Mouse (Mus musculus): ENCODE measurements around the gene Ccdc88c. TPM values are rescaled to one million over a fixed set of nuclear protein-coding genes. Genes with fewer than 3 reads are reported as not detected.

The Ccdc88c gene
- polyA plus RNA-seq, 1 experiment from 2014 or later = 9.4 TPM

DNA sequence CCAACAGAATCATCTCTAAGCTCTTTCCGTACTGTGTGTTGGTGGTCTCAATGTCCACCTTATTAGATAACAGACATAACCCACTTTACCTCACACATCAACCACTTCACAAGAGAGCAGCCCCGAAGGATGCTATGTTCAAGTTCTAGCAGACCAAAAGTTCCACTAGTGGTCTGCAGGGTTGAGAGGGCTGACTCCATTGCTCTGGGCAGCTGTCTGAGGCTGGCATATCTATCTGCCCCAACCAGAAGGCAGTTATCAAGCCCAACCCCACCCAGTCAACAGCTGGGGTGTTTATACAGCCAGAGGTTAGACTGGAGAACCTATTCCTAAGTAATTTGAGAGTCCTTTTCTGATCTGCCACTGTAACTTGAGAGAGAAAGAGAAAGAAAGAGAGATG lies 72.8 kb downstream of the Ccdc88c start:
- peak; percentile 85 for ATAC-seq (ENCODE audit: insufficient read depth, low FRiP score, low read depth)

DNA sequence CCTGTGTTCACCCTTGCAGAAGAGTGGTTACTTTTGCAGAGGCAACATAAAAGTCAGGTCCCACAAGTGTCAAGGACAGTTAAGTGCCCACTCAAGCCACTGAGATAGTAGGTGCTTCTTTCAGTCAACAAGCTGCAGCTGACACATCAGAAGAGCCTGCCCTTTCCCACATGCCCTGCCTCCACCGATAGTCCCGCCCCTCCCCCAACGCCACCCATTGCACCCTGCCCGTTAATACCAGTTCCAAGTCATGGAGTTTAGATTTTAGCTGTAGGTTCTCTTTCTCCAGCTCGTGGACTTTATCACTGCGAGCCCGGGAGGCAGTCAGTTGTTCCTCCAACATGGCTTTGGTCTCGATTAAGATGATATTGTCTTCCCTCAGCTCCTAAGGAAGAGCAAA lies 74.9 kb downstream of the Ccdc88c start:
- Histone ChIP-seq H3K4me1 (peaks cover 25% of the 10 kb centered on the region), H3K4me3 (replicated peaks) (no peak overlapping the region), H3K27me3 (replicated peaks) (no peaks in the 10 kb centered on the region), H3K9ac (no peak overlapping the region), H3K27ac (no peak overlapping the region), H3K36me3 (no peaks in the 10 kb centered on the region), H3K4me2 (no peak overlapping the region), H3K9me3 (no peaks in the 10 kb centered on the region)
- WGBS = 76% methylated on average over 8 of the region's 8 CpGs
- ATAC-seq (ENCODE audit: insufficient read depth, low FRiP score, low read depth) = no peak

More for the DNA sequence above, 72.8 kb downstream of the Ccdc88c start:
- Histone ChIP-seq H3K4me3 (replicated peaks) (no peak overlapping the region), H3K4me1 (peaks cover 25% of the 10 kb centered on the region), H3K9ac (no peak overlapping the region), H3K4me2 (no peak overlapping the region), H3K27me3 (replicated peaks) (no peaks in the 10 kb centered on the region), H3K27ac (no peak overlapping the region), H3K36me3 (no peaks in the 10 kb centered on the region), H3K9me3 (no peaks in the 10 kb centered on the region)
- 87% methylated on average over 2 of the region's 2 CpGs for WGBS

DNA sequence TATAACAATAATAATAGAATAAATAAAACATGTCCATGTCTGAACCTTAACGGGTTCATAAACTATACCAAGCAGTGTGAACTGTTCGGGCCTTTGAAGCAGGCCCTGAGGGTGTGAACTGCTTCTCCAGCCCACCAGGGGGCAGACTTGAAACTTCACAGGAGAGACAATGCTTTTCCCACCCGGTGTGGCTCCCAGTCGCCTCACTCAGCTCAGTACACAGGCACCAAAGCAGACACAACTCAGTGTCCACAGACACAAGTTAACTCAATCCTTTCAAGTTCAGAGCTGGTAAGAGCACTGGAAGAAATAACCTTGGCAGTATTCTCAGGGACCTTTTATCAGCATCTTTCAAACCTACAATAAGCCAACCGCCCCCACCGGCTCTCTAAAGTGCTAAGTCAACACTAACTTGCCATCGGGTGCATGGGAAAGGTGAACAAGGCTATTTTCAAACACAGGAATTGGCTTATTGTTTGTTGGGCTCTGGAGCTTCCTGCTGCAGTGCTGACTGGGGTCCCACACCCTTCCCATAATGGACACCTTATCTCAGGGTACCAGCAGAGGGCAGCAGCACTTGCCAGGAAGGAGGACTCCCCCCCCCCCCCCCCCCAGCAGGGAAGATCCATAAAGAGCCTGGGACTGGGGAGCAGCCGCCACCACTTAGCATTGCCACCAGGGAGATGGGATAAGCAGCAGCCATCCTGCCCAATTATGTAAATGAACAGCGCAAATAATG lies 76.5 kb downstream of the Ccdc88c start:
- H3K9ac ChIP-seq = no peak overlapping the region
- no peaks in the 10 kb centered on the region for H3K27me3 ChIP-seq (replicated peaks)
- WGBS = 28% methylated on average over 9 of the region's 9 CpGs
- no peaks in the 10 kb centered on the region for H3K36me3 ChIP-seq
- H3K9me3 ChIP-seq = no peaks in the 10 kb centered on the region
- peak overlapping the region; percentile 59 for H3K27ac ChIP-seq
- H3K4me2 ChIP-seq = peak overlapping the region; percentile 25
- ATAC-seq (ENCODE audit: insufficient read depth, low FRiP score, low read depth) = peak; percentile 71
- H3K4me3 ChIP-seq (replicated peaks) = no peak overlapping the region
- H3K4me1 ChIP-seq = 0 out of 2 replicates have a peak, but pooled peaks cover 12% of the 10 kb centered on the region

DNA sequence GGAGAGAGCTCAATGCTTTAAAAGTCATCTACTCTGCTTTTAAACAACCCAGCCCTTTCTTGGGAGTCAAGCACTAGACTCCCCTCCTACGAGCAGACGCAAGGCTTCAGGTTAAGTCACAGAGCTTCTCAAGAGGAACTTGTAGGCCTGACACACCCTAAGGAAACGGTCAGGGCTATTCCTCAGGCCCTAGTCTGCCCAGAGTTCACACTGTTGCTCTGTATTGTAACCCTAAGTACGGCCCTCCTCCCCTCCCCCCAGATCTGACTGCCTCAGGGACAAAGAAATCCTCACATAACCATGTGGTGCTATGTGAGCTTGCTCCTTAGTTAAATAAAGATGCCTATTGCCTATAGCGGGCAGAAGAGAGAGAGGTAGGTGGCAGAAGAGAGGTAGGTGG lies 79.7 kb downstream of the Ccdc88c start:
- Histone ChIP-seq H3K27me3 (replicated peaks) (no peaks in the 10 kb centered on the region), H3K9ac (no peak overlapping the region), H3K36me3 (peaks cover 10% of the 10 kb centered on the region), H3K4me2 (no peak overlapping the region), H3K27ac (no peak overlapping the region), H3K4me3 (replicated peaks) (no peak overlapping the region), H3K9me3 (no peaks in the 10 kb centered on the region), H3K4me1 (0 out of 2 replicates have a peak, but pooled peaks cover 2% of the 10 kb centered on the region)
- WGBS = 72% methylated on average over 5 of the region's 5 CpGs
- ATAC-seq (ENCODE audit: insufficient read depth, low FRiP score, low read depth) = no peak

DNA sequence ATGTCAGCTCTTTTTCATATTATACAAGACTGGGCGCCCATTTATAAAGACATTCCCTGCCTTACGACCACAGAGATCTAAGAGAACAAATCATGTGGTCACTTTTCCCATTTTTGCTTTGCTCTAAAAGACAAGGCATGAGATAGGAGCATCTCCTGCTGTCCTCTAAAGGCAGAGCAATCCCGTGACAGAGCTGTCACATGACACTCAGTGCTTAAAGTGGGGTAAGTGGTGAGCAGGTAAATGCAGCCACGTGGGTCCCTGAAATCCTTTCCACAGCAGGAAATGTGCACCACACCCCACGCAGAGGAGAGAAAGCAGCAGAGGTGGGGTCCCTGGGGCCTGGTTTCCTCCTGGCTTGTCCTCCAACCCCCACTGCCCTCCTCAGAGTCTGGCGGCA lies 80.8 kb downstream of the Ccdc88c start:
- no peaks in the 10 kb centered on the region for H3K9me3 ChIP-seq
- 0 out of 2 replicates have a peak, but pooled peaks cover 2% of the 10 kb centered on the region for H3K4me1 ChIP-seq
- no peak overlapping the region for H3K4me2 ChIP-seq
- H3K9ac ChIP-seq = no peak overlapping the region
- WGBS = 81% methylated on average over 6 of the region's 6 CpGs
- H3K4me3 ChIP-seq (replicated peaks) = no peak overlapping the region
- no peak for ATAC-seq (ENCODE audit: insufficient read depth, low FRiP score, low read depth)
- H3K36me3 ChIP-seq = peaks cover 10% of the 10 kb centered on the region
- no peaks in the 10 kb centered on the region for H3K27me3 ChIP-seq (replicated peaks)
- no peak overlapping the region for H3K27ac ChIP-seq

DNA sequence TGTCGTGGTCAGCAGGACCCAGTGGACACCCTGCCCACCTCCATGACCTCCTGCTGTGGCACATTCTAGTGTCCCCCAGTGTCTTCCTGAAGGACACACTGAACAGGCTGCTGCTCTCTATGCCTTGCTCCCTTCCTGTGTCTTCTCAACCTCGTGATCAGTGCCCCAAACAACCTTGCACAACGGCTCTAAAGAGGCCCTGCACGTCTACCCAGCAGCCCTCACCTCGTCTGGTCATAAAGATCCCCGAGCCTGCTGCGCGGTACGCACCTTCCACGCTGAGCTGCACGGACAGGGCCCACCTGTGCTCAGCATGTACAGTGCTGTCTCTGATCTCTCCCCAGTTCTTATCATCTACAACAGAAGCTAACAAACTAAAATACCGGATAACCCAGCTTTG lies 82.9 kb downstream of the Ccdc88c start:
- Histone ChIP-seq H3K4me3 (replicated peaks) (no peak overlapping the region), H3K9me3 (no peaks in the 10 kb centered on the region), H3K4me2 (no peak overlapping the region), H3K27ac (no peak overlapping the region), H3K9ac (no peak overlapping the region), H3K36me3 (peaks cover 10% of the 10 kb centered on the region), H3K4me1 (no peaks in the 10 kb centered on the region), H3K27me3 (replicated peaks) (no peaks in the 10 kb centered on the region)
- WGBS = 80% methylated on average over 12 of the region's 12 CpGs
- ATAC-seq (ENCODE audit: insufficient read depth, low FRiP score, low read depth) = no peak

DNA sequence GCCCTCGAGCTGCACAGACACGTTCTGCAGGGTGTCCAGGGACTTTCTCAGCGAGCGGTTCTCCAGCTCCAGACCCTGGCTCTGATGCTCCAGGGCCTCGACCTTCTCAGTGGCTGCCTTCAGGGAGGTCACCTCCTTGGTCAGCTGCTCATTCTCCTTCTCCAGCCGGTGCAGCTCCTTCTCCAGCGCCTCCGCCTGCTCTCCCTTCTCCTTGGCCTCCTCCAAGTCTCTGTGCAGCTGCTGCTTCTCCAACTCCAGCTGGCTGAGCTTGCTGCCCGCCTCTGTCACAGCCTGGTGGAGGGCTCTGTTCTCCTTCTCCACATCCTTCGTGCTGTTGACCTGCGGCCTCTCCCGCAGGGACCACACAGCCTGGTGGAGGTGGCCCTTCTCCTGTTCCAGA lies 83.4 kb downstream of the Ccdc88c start:
- Histone ChIP-seq H3K27ac (no peak overlapping the region), H3K4me1 (no peaks in the 10 kb centered on the region), H3K9me3 (no peaks in the 10 kb centered on the region), H3K4me2 (no peak overlapping the region), H3K27me3 (replicated peaks) (no peaks in the 10 kb centered on the region), H3K4me3 (replicated peaks) (no peak overlapping the region), H3K9ac (no peak overlapping the region), H3K36me3 (peaks cover 10% of the 10 kb centered on the region)
- WGBS = 73% methylated on average over 12 of the region's 12 CpGs
- ATAC-seq (ENCODE audit: insufficient read depth, low FRiP score, low read depth) = no peak

DNA sequence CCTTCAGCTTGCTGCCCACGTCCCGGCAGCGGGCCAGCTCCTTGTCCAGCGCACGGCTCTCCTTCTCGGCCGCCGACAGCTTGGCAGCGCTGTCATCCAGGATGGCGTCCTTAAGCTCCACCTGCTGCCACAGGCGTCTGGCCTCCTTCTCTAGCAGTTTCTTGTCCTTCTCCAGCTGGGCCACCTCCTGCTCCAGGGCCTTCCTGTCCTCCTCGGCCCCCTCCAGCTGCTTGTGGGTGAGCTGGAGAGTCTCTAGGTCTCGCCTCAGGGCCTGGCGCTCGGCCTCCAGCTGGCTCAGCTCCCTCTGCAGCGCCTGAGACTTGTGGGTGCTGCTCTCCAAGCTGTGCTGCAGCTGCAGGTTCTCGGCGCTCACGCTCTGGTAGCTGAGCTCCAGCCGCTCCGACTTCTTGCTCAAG lies 83.9 kb downstream of the Ccdc88c start:
- H3K27ac ChIP-seq = no peak overlapping the region
- no peak overlapping the region for H3K4me2 ChIP-seq
- no peak overlapping the region for H3K4me3 ChIP-seq (replicated peaks)
- 83% methylated on average over 21 of the region's 21 CpGs for WGBS
- H3K9ac ChIP-seq = no peak overlapping the region
- H3K36me3 ChIP-seq = peaks cover 10% of the 10 kb centered on the region
- no peaks in the 10 kb centered on the region for H3K9me3 ChIP-seq
- H3K27me3 ChIP-seq (replicated peaks) = no peaks in the 10 kb centered on the region
- no peaks in the 10 kb centered on the region for H3K4me1 ChIP-seq
- ATAC-seq (ENCODE audit: insufficient read depth, low FRiP score, low read depth) = no peak

DNA sequence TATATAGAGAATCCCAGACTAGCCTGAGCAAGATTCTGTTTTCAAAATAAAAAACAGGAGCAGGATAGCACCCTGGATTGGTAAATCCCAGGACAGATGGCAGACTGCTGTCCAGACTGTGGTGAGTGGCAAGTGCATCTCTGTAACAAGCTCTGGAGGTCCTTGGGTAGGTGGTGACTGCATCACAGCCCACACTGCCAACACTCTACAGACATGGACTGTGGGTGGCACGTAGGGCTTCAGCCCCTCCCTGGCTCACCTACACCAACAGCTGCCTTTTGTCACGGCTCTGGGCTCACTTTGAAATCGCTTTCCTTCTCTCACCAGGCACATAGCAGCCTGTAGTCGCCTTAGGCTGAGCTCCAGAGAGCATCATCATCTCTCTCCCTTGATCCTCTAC lies 85.7 kb downstream of the Ccdc88c start:
- Histone ChIP-seq H3K9me3 (no peaks in the 10 kb centered on the region), H3K9ac (no peak overlapping the region), H3K4me2 (no peak overlapping the region), H3K27me3 (replicated peaks) (no peaks in the 10 kb centered on the region), H3K36me3 (peaks cover 10% of the 10 kb centered on the region), H3K4me3 (replicated peaks) (no peak overlapping the region), H3K27ac (no peak overlapping the region), H3K4me1 (no peaks in the 10 kb centered on the region)
- 61% methylated on average over 4 of the region's 4 CpGs for WGBS
- no peak for ATAC-seq (ENCODE audit: insufficient read depth, low FRiP score, low read depth)

DNA sequence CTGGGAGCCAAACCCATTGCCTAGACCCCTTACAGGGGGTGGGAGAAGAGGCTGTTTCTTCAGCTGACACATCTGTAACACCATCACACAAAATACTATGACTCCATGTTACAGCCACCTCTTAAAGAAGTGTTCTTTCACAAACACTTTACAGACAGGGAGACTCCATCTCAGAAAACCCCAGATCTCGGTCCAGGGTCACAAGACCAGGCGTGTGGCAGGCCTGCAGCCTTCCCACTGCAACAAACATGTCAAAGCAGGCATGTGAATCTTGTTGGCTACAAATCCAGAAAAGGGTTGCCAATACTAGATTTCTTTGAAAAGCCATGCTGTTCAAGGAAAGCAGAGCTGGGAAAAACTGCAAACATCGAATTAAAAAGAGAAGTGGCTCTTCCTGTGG lies 87.5 kb downstream of the Ccdc88c start:
- ATAC-seq (ENCODE audit: insufficient read depth, low FRiP score, low read depth) = no peak
- H3K27ac ChIP-seq = no peak overlapping the region
- H3K36me3 ChIP-seq = peaks cover under 1% of the 10 kb centered on the region
- no peak overlapping the region for H3K4me3 ChIP-seq (replicated peaks)
- peaks cover 6% of the 10 kb centered on the region; the same call in 1 of the 2 replicates for H3K4me1 ChIP-seq
- H3K9me3 ChIP-seq = no peaks in the 10 kb centered on the region
- no peak overlapping the region for H3K9ac ChIP-seq
- no peak overlapping the region for H3K4me2 ChIP-seq
- WGBS = 80% methylated on average over 3 of the region's 3 CpGs
- no peaks in the 10 kb centered on the region for H3K27me3 ChIP-seq (replicated peaks)

DNA sequence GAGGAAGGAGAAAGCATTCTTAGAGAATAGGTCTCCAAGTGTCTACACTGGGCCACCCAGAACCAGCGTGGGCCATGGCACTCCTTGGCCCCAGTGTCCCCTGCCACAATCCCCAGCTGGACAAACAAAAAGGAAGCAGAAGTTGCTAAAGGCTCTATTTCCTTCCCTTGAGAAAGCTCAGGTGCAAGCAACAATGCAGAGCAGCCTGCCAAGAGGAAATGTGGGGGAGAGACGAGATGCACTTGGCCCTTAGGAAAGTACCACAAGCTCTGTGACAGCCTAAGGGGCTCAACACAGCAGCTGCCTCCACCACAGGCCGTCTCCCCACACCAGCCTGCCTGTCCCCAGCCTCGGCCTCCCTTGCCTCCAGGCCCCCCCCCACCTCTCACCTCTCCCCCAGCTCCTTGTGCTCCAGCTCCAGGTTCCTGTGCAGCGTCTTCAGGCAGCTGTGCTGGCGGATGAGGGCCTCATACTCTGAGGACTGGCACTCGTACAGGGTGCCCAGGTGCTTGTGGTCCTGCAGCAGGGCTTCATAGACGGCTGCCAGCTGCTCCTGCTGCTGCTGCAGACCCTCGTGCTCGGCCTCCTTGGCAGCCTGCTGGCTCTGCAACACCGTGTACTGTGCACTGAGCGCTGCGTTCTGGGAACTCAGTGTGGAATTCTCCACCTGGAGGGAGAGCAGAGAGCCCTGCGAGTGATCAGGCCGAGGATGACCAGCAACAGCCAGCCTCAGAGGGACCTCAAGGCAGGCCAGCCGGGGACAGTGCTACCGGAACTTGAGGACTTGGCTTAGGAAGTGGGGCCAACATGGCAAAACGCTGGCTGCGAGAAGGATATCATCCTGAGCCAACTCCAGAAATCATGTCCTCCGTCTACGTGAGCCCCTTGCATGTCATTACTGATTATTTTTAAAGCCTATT lies 91.2 kb downstream of the Ccdc88c start:
- 66% methylated on average over 21 of the region's 21 CpGs for WGBS
- Histone ChIP-seq H3K27ac (peak overlapping the region; percentile 71), H3K4me1 (peaks cover 6% of the 10 kb centered on the region; the same call in 1 of the 2 replicates), H3K4me2 (no peak overlapping the region), H3K9ac (no peak overlapping the region), H3K27me3 (replicated peaks) (no peaks in the 10 kb centered on the region), H3K9me3 (no peaks in the 10 kb centered on the region), H3K4me3 (replicated peaks) (no peak overlapping the region), H3K36me3 (no peaks in the 10 kb centered on the region; the same call in 1 of the 2 replicates)
- ATAC-seq (ENCODE audit: insufficient read depth, low FRiP score, low read depth) = no peak; the same call in 1 of the 2 replicates

DNA sequence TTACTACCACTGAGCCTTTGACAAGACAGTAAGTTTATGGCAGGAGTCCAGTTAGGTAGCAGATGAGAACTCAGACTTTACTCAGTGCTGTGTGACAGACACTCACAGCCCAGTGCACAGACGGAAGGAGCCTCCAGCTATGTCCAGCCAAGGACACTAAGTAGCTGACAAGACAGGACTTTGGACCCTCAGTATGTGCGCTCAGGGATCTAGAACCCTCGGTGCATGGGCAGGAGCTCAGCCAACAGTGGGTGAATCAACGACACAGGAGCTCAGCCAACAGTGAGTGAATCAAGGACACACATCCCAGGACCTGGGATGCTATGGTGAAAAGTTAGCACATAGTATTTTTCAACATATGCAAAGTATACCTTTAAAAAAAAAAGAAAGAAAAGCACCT lies 92.1 kb downstream of the Ccdc88c start:
- H3K4me3 ChIP-seq (replicated peaks) = no peak overlapping the region
- 0 out of 2 replicates have a peak, but pooled peaks cover under 1% of the 10 kb centered on the region for H3K36me3 ChIP-seq
- no peak overlapping the region for H3K4me2 ChIP-seq
- H3K27me3 ChIP-seq (replicated peaks) = no peaks in the 10 kb centered on the region
- whole genome bisulfite sequencing = 80% methylated on average over 4 of the region's 4 CpGs
- no peak for ATAC-seq (ENCODE audit: insufficient read depth, low FRiP score, low read depth)
- no peak overlapping the region for H3K27ac ChIP-seq
- H3K9me3 ChIP-seq = no peaks in the 10 kb centered on the region
- H3K4me1 ChIP-seq = peaks cover 6% of the 10 kb centered on the region; the same call in 1 of the 2 replicates
- H3K9ac ChIP-seq = no peak overlapping the region
